Mouse (Mus musculus) cortical plate, adult 2 months (tissue): Measurements from ENCODE around the gene Hist1h4d.

Experiments used
- CTCF ChIP-seq: fragments of 200-500 bp; IDR thresholded peaks from 2 replicates; pipeline ENCODE4 v1.5.1; 2011; ENCODE audit warnings: mild to moderate bottlenecking, control low read depth, low read length; ENCODE audit not compliant: insufficient read depth; ENCODE audit errors: extremely low read depth
- POLR2A ChIP-seq: fragments of 200-500 bp; IDR thresholded peaks from 2 replicates; pipeline ENCODE4 v1.6.1; 2011; ENCODE audit warnings: mild to moderate bottlenecking, low read length, control low read depth; ENCODE audit not compliant: insufficient read depth; ENCODE audit errors: extremely low read depth

- TF ChIP-seq CTCF (no peak), POLR2A (no peak)
These were observed 24.5 kb upstream of the Hist1h4d start for GRCm38 (mm10) chr13:23556906-23557305.
